Mouse (Mus musculus) forebrain, embryonic 14.5 days (tissue): ENCODE measurements around the gene Dcaf4. TPM values are rescaled to one million over a fixed set of nuclear protein-coding genes. Genes with fewer than 3 reads are reported as not detected.

Experiments
- ATAC-seq: fragments of 200-750 bp; cut with Nextera tagmentation; 2 replicates; pipeline ENCODE4 v1.8.0; 2017; ENCODE audit warnings: mild to moderate bottlenecking, moderate library complexity
- DNase-seq: peaks from one replicate; pipeline ENCODE4 v3.0.0-alpha.2; 2015; ENCODE audit warnings: low spot score
- H3K27ac ChIP-seq: fragments of 300-500 bp; sonication (generic); 2 replicates; pipeline ENCODE4 v1.5.1; 2014; ENCODE audit warnings: low read depth, mild to moderate bottlenecking, control low read depth, low read length, moderate library complexity
- H3K27me3 ChIP-seq: fragments of 300-500 bp; sonication (generic); replicated peaks from 2 replicates; pipeline ENCODE4 v1.6.1; 2014; ENCODE audit warnings: low read length, control low read depth, mixed read lengths; ENCODE audit not compliant: control insufficient read depth, insufficient read depth
- H3K36me3 ChIP-seq: fragments of 300-500 bp; sonication (generic); 2 replicates; pipeline ENCODE4 v1.6.1; 2014; ENCODE audit warnings: low read length, control low read depth; ENCODE audit not compliant: control insufficient read depth, insufficient read depth
- H3K4me1 ChIP-seq: fragments of 300-500 bp; sonication (generic); 2 replicates; pipeline ENCODE4 v1.6.1; 2014; ENCODE audit warnings: antibody characterized with exemption, low read length, control low read depth; ENCODE audit not compliant: control insufficient read depth, insufficient read depth
- H3K4me2 ChIP-seq: fragments of 300-500 bp; sonication (generic); 2 replicates; pipeline ENCODE4 v1.6.1; 2014; ENCODE audit warnings: mild to moderate bottlenecking, control low read depth, low read length
- H3K4me3 ChIP-seq: fragments of 300-500 bp; sonication (generic); 2 replicates; pipeline ENCODE4 v1.5.1; 2014; ENCODE audit warnings: low read depth, low read length, control low read depth
- H3K9ac ChIP-seq: fragments of 300-500 bp; sonication (generic); 2 replicates; pipeline ENCODE4 v1.6.1; 2014; ENCODE audit warnings: mild to moderate bottlenecking, low read length, control low read depth, moderate library complexity
- H3K9me3 ChIP-seq: fragments of 300-500 bp; sonication (generic); replicated peaks from 2 replicates; pipeline ENCODE4 v1.6.1; 2016; ENCODE audit warnings: low read length, control low read depth, mixed read lengths; ENCODE audit not compliant: control insufficient read depth
- WGBS: fragments of 180-500 bp; shearing (Covaris S2); extraction: QIAGEN DNeasy Blood & Tissue Kit; methylation state at CpG from one replicate; pipeline ENCODE4 v1.1.7; 2014; 5-methylcytosine and 5-hydroxymethylcytosine counted together
- polyA plus RNA-seq: library from polyadenylated mRNA; unstranded; fragments of >200 nt; fragmentation: Nextera tagmentation; extraction: Ambion mirVana; gene quantifications from 2 replicates; pipeline ENCODE4 v1.2.1, GENCODE M21; 2014

Dcaf4 gene
- 41.9 and 47.2 TPM in 2 replicates for polyA plus RNA-seq

GRCm38 (mm10) chr12:83520311-83520890 lies at the start of gene Dcaf4:
Gene Dcaf4, plus strand, starts transcription at chr12:83520466.
- H3K9ac ChIP-seq = peak within 1 kb of the TSS; percentile 75
- H3K36me3 ChIP-seq = no peaks in the 10 kb centered on the region
- H3K27ac ChIP-seq = peak within 1 kb of the TSS; percentile 75
- H3K4me2 ChIP-seq = peak within 1 kb of the TSS; percentile 73
- ATAC-seq (peak; percentile 99), DNase-seq (peak; percentile 98)
- no peaks in the 10 kb centered on the region for H3K27me3 ChIP-seq
- peaks cover 10% of the 10 kb centered on the region for H3K4me1 ChIP-seq
- no peaks in the 10 kb centered on the region for H3K9me3 ChIP-seq
- WGBS = under 1% methylated on average over 32 of the region's 32 CpGs
- H3K4me3 ChIP-seq = peak within 1 kb of the TSS; percentile 65

GRCm38 (mm10) chr12:83471760-83472159 lies 48.5 kb upstream of the Dcaf4 start:
- no peaks in the 10 kb centered on the region for H3K36me3 ChIP-seq
- H3K4me1 ChIP-seq = peaks cover 7% of the 10 kb centered on the region; the same call in 1 of the 2 replicates
- 89% methylated on average over 7 of the region's 7 CpGs for WGBS
- H3K9ac ChIP-seq = no peak overlapping the region
- no peaks in the 10 kb centered on the region for H3K27me3 ChIP-seq
- no peak for ATAC-seq
- no peak overlapping the region for H3K27ac ChIP-seq
- H3K4me3 ChIP-seq = no peak overlapping the region
- no peaks in the 10 kb centered on the region for H3K9me3 ChIP-seq
- DNase-seq = no peak
- no peak overlapping the region for H3K4me2 ChIP-seq

- Histone ChIP-seq H3K9ac (no peak overlapping the region), H3K4me3 (no peak overlapping the region), H3K9me3 (no peaks in the 10 kb centered on the region), H3K4me1 (peaks cover 7% of the 10 kb centered on the region; the same call in 1 of the 2 replicates), H3K27me3 (no peaks in the 10 kb centered on the region), H3K4me2 (no peak overlapping the region), H3K36me3 (no peaks in the 10 kb centered on the region), H3K27ac (no peak overlapping the region)
- DNase-seq (no peak), ATAC-seq (no peak)
- WGBS = 72% methylated on average over 5 of the region's 5 CpGs
These were observed 46.2 kb upstream of the Dcaf4 start for GRCm38 (mm10) chr12:83473987-83474600.

GRCm38 (mm10) chr12:83475419-83475818 lies 44.8 kb upstream of the Dcaf4 start:
- no peak overlapping the region for H3K27ac ChIP-seq

GRCm38 (mm10) chr12:83476277-83476676 lies 44.0 kb upstream of the Dcaf4 start:
- ATAC-seq = peak; percentile 74
- Histone ChIP-seq H3K27ac (peak overlapping the region; percentile 39; the same call in 1 of the 2 replicates), H3K9ac (no peak overlapping the region), H3K36me3 (no peaks in the 10 kb centered on the region), H3K4me1 (peaks cover 7% of the 10 kb centered on the region; the same call in 1 of the 2 replicates), H3K4me2 (peak overlapping the region; percentile 1; the same call in 1 of the 2 replicates), H3K4me3 (no peak overlapping the region), H3K27me3 (no peaks in the 10 kb centered on the region), H3K9me3 (no peaks in the 10 kb centered on the region)
- WGBS = 8% methylated on average over 10 of the region's 10 CpGs
- peak; percentile 71 for DNase-seq

More at GRCm38 (mm10) chr12:83475419-83475818, 44.8 kb upstream of the Dcaf4 start:
- WGBS = 31% methylated on average over 6 of the region's 6 CpGs
- Histone ChIP-seq H3K4me3 (no peak overlapping the region), H3K9ac (no peak overlapping the region), H3K4me1 (peaks cover 7% of the 10 kb centered on the region; the same call in 1 of the 2 replicates), H3K36me3 (no peaks in the 10 kb centered on the region), H3K27me3 (no peaks in the 10 kb centered on the region), H3K4me2 (no peak overlapping the region), H3K9me3 (no peaks in the 10 kb centered on the region)
- no peak for DNase-seq
- ATAC-seq = no peak

GRCm38 (mm10) chr12:83479140-83479539 lies 41.1 kb upstream of the Dcaf4 start:
- Histone ChIP-seq H3K9ac (no peak overlapping the region), H3K4me2 (no peak overlapping the region), H3K4me1 (peaks cover 7% of the 10 kb centered on the region; the same call in 1 of the 2 replicates), H3K9me3 (no peaks in the 10 kb centered on the region), H3K27me3 (peaks cover 2% of the 10 kb centered on the region; the same call in 1 of the 2 replicates), H3K27ac (no peak overlapping the region), H3K36me3 (no peaks in the 10 kb centered on the region), H3K4me3 (no peak overlapping the region)
- 78% methylated on average over 1 of the region's 1 CpGs for WGBS
- DNase-seq (no peak), ATAC-seq (no peak)

- ATAC-seq (no peak), DNase-seq (no peak)
- WGBS = 75% methylated on average over 7 of the region's 7 CpGs
- Histone ChIP-seq H3K4me3 (no peak overlapping the region), H3K4me2 (no peak overlapping the region), H3K27me3 (peaks cover 6% of the 10 kb centered on the region; the same call in 1 of the 2 replicates), H3K9me3 (no peaks in the 10 kb centered on the region), H3K36me3 (no peaks in the 10 kb centered on the region), H3K9ac (no peak overlapping the region), H3K27ac (no peak overlapping the region), H3K4me1 (peaks cover 13% of the 10 kb centered on the region; the same call in 1 of the 2 replicates)
These were observed 40.4 kb upstream of the Dcaf4 start for GRCm38 (mm10) chr12:83479818-83480401.

- Histone ChIP-seq H3K9ac (no peak overlapping the region), H3K4me1 (peaks cover 16% of the 10 kb centered on the region), H3K36me3 (no peaks in the 10 kb centered on the region), H3K4me3 (no peak overlapping the region), H3K9me3 (no peaks in the 10 kb centered on the region), H3K27ac (no peak overlapping the region), H3K27me3 (peaks cover 6% of the 10 kb centered on the region; the same call in 1 of the 2 replicates), H3K4me2 (no peak overlapping the region)
- 73% methylated on average over 4 of the region's 4 CpGs for WGBS
- DNase-seq (no peak), ATAC-seq (no peak)
These were observed 38.8 kb upstream of the Dcaf4 start for GRCm38 (mm10) chr12:83481439-83481838.
